Mouse (Mus musculus) limb, embryonic 14.5 days (tissue): ENCODE results near the gene Tsr3. TPM values are rescaled to one million over a fixed set of nuclear protein-coding genes. Genes with fewer than 3 reads are reported as not detected.

Source experiments
- ATAC-seq: fragments of 200-750 bp; cut with Nextera tagmentation; 2 replicates; pipeline ENCODE4 v1.8.0; 2017; ENCODE audit warnings: low read depth, moderate number of reproducible peaks, moderate TSS enrichment; ENCODE audit not compliant: low FRiP score
- DNase-seq: peaks from one replicate; pipeline ENCODE4 v3.0.0-alpha.2; 2015; ENCODE audit warnings: low spot score
- H3K27ac ChIP-seq: fragments of 300-500 bp; sonication (generic); replicated peaks from 2 replicates; pipeline ENCODE4 v1.5.1; 2014; ENCODE audit warnings: low read depth, mild to moderate bottlenecking, low read length, moderate library complexity, mixed read lengths
- H3K27me3 ChIP-seq: fragments of 300-500 bp; sonication (generic); 2 replicates; pipeline ENCODE4 v1.6.1; 2014; ENCODE audit warnings: low read length, mixed read lengths; ENCODE audit not compliant: control insufficient read depth, insufficient read depth
- H3K36me3 ChIP-seq: fragments of 300-500 bp; sonication (generic); 2 replicates; pipeline ENCODE4 v1.6.1; 2014; ENCODE audit warnings: mild to moderate bottlenecking, low read length, moderate library complexity, mixed read lengths; ENCODE audit not compliant: control insufficient read depth, insufficient read depth
- H3K4me1 ChIP-seq: fragments of 300-500 bp; sonication (generic); 2 replicates; pipeline ENCODE4 v1.6.1; 2014; ENCODE audit warnings: antibody characterized with exemption, low read length, mixed read lengths; ENCODE audit not compliant: control insufficient read depth, insufficient read depth
- H3K4me2 ChIP-seq: fragments of 300-500 bp; sonication (generic); replicated peaks from 2 replicates; pipeline ENCODE4 v1.6.1; 2014; ENCODE audit warnings: low read depth, mild to moderate bottlenecking, low read length, moderate library complexity; ENCODE audit not compliant: severe bottlenecking
- H3K4me3 ChIP-seq: fragments of 300-500 bp; sonication (generic); replicated peaks from 2 replicates; pipeline ENCODE4 v1.5.1; 2014; ENCODE audit warnings: low read length
- H3K9ac ChIP-seq: fragments of 300-500 bp; sonication (generic); 2 replicates; pipeline ENCODE4 v1.6.1; 2014; ENCODE audit warnings: mild to moderate bottlenecking, low read depth, low read length, moderate library complexity; ENCODE audit not compliant: severe bottlenecking
- H3K9me3 ChIP-seq: fragments of 300-500 bp; sonication (generic); 2 replicates; pipeline ENCODE4 v1.6.1; 2016; ENCODE audit warnings: low read length; ENCODE audit not compliant: control insufficient read depth
- POLR2A ChIP-seq: fragments of 200-500 bp; IDR thresholded peaks from 2 replicates; pipeline ENCODE4 v1.8.0; 2012; ENCODE audit warnings: inconsistent platforms, mild to moderate bottlenecking, moderate library complexity, borderline replicate concordance; ENCODE audit not compliant: insufficient read depth, insufficient read length; ENCODE audit errors: extremely low read depth
- WGBS: fragments of 180-500 bp; shearing (Covaris S2); extraction: QIAGEN DNeasy Blood & Tissue Kit; methylation state at CpG from one replicate; pipeline ENCODE4 v1.1.7; 2014; 5-methylcytosine and 5-hydroxymethylcytosine counted together
- polyA plus RNA-seq, 2 experiments: library from polyadenylated mRNA; depleted of rRNA in 1 of 2; stranded (reverse) in 1 of 2; unstranded in 1 of 2; fragments of >200 nt; fragmentation: Nextera tagmentation in 1 of 2; extraction: Ambion mirVana in 1 of 2; gene quantifications; 2 replicates each; pipeline versions ENCODE4 v1.2.1 to v1.2.3; 2012 to 2014

Tsr3 gene
- polyA plus RNA-seq (2012; rRNA removed) (40.6 and 43.7 TPM in 2 replicates), polyA plus RNA-seq (2014; fragmentation: Nextera tagmentation; extraction: Ambion mirVana) (46.3 and 47.9 TPM in 2 replicates)

- under 1% methylated on average over 73 of the region's 80 CpGs for WGBS
- peak; percentile 90 for DNase-seq
- Histone ChIP-seq H3K4me1 (peaks cover 10% of the 10 kb centered on the region), H3K27ac (peak within 1 kb of the TSS; percentile 82), H3K27me3 (no peaks in the 10 kb centered on the region), H3K9ac (peak within 1 kb of the TSS; percentile 90), H3K9me3 (no peaks in the 10 kb centered on the region), H3K4me3 (peak within 1 kb of the TSS; percentile 93), H3K36me3 (peaks cover 38% of the 10 kb centered on the region), H3K4me2 (peak within 1 kb of the TSS; percentile 90)
- no peak for TF ChIP-seq POLR2A
- peak; percentile 94 for ATAC-seq
These were observed at the start of gene Tsr3, which contains the start of gene Gnptg for GRCm38 (mm10) chr17:25239695-25240636. Gene Tsr3 (plus strand): TSS chr17:25240170. Gene Gnptg (minus strand): TSS chr17:25240124.

GRCm38 (mm10) chr17:25202401-25202800 is 37.6 kb upstream of the Tsr3 start:
- Histone ChIP-seq H3K27ac (no peak overlapping the region), H3K9me3 (no peaks in the 10 kb centered on the region), H3K27me3 (no peaks in the 10 kb centered on the region), H3K4me2 (no peak overlapping the region), H3K4me3 (no peak overlapping the region), H3K9ac (no peak overlapping the region), H3K4me1 (no peaks in the 10 kb centered on the region), H3K36me3 (peaks cover 81% of the 10 kb centered on the region)
- TF ChIP-seq POLR2A: no peak
- no peak for DNase-seq
- ATAC-seq: no peak
- WGBS: 92% methylated on average over 4 of the region's 4 CpGs

GRCm38 (mm10) chr17:25210006-25210405 is 30.0 kb upstream of the Tsr3 start:
- Histone ChIP-seq H3K4me1 (no peaks in the 10 kb centered on the region), H3K36me3 (peaks cover 89% of the 10 kb centered on the region), H3K27me3 (no peaks in the 10 kb centered on the region), H3K4me2 (no peak overlapping the region), H3K4me3 (no peak overlapping the region), H3K9ac (no peak overlapping the region), H3K9me3 (no peaks in the 10 kb centered on the region), H3K27ac (no peak overlapping the region)
- WGBS: 87% methylated on average over 4 of the region's 4 CpGs
- no peak for TF ChIP-seq POLR2A
- DNase-seq: no peak
- no peak for ATAC-seq

- ATAC-seq (no peak), DNase-seq (no peak)
- TF ChIP-seq POLR2A: no peak
- Histone ChIP-seq H3K36me3 (peaks cover 86% of the 10 kb centered on the region), H3K4me3 (no peak overlapping the region), H3K4me1 (no peaks in the 10 kb centered on the region), H3K27me3 (no peaks in the 10 kb centered on the region), H3K9ac (no peak overlapping the region), H3K27ac (no peak overlapping the region), H3K4me2 (no peak overlapping the region), H3K9me3 (no peaks in the 10 kb centered on the region)
- 84% methylated on average over 15 of the region's 15 CpGs for WGBS
These were observed 29.1 kb upstream of the Tsr3 start for GRCm38 (mm10) chr17:25210680-25211466.

- Histone ChIP-seq H3K4me1 (no peaks in the 10 kb centered on the region), H3K9me3 (no peaks in the 10 kb centered on the region), H3K27ac (no peak overlapping the region), H3K4me3 (no peak overlapping the region), H3K4me2 (no peak overlapping the region), H3K36me3 (peaks cover 90% of the 10 kb centered on the region), H3K27me3 (no peaks in the 10 kb centered on the region), H3K9ac (no peak overlapping the region)
- DNase-seq (no peak), ATAC-seq (no peak)
- TF ChIP-seq POLR2A: no peak
- WGBS: 82% methylated on average over 4 of the region's 4 CpGs
These were observed 28.3 kb upstream of the Tsr3 start for GRCm38 (mm10) chr17:25211705-25212104.
